Mouse (Mus musculus) erythroid progenitor cell, adult 5-6 weeks (primary cell): ENCODE results near the gene Sidt1. TPM values are rescaled to one million over a fixed set of nuclear protein-coding genes. Genes with fewer than 3 reads are reported as not detected.

Experiments
- ATAC-seq: replicated peaks from 2 replicates; pipeline ENCODE4 v1.8.0; 2016; ENCODE audit warnings: moderate number of reproducible peaks, mild to moderate bottlenecking, moderate TSS enrichment, inconsistent platforms; ENCODE audit not compliant: poor library complexity, low FRiP score, severe bottlenecking
- total RNA-seq, 2 experiments: library from RNA; stranded (forward) in 1 of 2; stranded (reverse) in 1 of 2; fragments of 150-400 nt in 1 of 2; fragments of 186-747, 209-891 nt in 1 of 2; gene quantifications; 2 replicates each; pipeline versions ENCODE4 v1.2.3 to v1.2.4; 2015 to 2017; ENCODE audit warnings: low replicate concordance in 2 of 2

Gene Sidt1
- total RNA-seq, 2 experiments from 2014 or later = not detected

DNA sequence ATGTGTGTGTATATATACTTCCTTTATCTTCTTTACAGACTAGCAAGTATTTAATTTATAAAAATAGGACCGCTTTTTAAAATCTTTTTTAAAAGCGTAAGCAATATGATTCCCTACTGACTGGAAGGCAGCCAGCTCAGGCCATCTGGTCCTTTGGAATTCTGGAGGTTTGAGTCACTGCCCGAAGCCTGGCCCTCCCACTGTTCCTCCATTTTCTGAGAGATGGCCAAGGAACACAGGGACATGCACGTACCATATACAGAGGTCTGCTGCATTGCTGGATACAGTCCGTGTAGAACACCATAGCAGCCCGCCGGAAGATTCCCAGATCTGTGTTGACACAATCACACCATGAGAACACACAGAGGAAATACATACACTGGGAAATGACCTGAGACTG, 78.3 kb downstream of the Sidt1 start:
- ATAC-seq = no peak

DNA sequence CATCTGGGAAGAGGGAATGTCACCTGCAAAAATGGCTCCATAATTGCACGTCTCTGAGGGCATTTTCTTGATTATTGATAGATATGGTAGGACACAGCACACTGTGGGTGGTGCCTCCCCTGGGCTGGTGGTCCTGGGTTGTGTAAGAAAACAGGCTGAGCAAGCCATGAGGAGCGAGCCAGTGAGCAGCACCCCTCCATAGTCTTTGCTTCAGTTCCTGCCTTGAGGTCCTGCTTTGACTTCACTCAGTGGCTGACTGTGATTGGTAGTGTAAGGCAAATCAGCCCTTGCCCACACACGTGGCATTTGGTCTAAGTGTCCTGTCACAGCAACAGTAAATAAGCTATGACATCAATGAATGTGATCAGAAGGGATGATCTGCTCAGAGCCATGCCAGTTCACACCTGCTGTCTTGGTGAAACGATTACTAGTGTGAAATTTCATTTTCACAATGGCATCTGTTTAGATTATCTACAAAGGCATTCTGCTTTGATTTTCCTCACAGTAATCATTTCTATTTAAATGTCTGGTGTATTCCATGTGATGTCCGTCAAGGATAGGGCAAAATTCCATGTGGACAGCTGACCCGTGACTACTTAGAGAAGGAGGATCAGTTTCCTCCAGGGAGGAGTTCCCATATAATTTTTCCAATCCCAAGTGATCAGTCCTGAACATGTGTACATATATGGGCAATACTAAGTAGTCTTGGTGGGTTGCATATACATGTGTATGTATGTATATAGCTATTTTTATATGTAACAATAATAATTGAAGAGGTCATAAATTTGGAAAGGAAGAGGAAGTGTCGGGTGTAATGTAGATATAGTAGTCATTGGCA, 79.0 kb downstream of the Sidt1 start:
- no peak for ATAC-seq

- ATAC-seq = no peak
Observed at GRCm38 (mm10) chr16:44252735-44253134, 80.3 kb downstream of the Sidt1 start.

GRCm38 (mm10) chr16:44249985-44250384, 83.0 kb downstream of the Sidt1 start:
- ATAC-seq = no peak

GRCm38 (mm10) chr16:44243323-44243722, 89.7 kb downstream of the Sidt1 start:
- no peak for ATAC-seq

DNA sequence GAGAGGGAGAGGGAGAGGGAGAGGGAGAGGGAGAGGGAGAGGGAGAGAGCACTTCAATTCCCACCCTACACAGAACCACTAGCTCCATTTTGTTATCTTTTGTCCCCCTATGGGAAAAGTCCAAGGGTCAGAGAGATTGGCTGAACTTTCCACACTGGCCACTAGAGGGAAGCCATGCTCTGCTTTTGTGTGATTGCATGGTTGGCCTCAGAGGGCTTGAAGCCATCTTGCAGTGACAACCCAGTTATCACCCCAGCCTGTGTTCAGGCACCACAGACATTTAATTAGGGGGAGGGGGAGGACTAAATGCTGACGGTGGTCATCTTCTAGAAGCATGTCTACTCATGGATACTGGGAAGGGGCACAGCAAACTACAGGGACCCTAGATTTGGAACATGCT, 90.4 kb downstream of the Sidt1 start:
- peak; percentile 72 for ATAC-seq

DNA sequence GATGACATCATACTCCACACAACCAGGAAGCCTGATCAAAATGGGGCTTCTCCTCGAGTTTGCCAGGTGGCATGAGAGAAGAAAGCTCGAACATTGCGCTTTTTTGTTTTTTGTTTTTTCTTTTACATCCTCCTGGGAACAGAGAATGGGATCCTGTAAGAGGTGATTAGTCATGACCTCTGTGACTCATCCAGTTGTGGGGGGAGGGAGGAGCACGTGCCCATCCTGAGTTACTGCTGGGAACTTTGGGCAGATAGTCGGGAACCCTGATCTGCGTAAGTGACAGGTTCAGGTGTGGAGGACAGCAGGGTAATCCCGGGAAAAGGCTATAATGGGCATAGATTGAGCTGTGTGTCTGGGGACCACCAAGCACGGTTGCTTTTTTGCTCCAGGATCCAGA, 92.6 kb downstream of the Sidt1 start:
- ATAC-seq = no peak

- no peak for ATAC-seq
Observed at GRCm38 (mm10) chr16:44238835-44239263, 94.1 kb downstream of the Sidt1 start.

DNA sequence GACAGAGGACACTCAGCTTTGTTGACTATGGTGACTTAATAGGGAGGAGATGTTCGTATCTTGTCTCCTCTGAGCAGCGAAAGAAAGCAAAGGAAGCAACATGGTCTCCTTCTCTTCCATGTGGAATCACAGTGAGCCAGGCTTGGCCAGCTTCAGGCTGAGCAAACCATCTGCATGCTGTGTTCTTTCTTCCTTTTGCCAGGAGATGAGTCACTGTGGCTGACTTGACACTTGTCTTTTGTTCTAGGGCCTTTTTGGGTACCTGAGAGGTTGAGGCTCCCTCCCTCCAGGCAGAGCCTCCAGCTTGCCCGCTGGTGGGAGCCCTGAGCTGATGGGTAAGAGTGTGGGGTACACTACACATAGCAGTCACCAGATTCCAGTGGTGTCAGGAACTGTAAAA, 95.2 kb downstream of the Sidt1 start:
- ATAC-seq = no peak

DNA sequence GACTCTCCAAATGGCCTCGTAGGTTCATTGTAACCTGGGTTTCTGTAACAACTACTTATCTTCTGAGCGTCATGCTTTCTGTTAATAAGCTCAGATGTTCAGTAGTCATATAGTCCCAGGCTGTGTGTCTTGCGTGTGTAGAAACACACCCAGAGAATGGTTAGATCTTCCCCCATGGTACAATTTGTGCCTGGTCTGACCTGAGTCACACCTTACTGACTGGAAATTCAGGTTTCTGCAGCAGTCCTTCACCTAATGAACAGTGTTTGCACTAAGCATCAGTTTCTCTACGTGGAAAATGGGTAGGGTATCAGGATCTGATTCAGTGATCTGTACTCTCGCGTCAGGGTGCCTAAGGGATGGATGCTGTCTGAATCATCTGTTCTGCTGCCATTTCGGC, 100.0 kb downstream of the Sidt1 start:
- ATAC-seq = no peak

GRCm38 (mm10) chr16:44226706-44227291, 106.2 kb downstream of the Sidt1 start:
- ATAC-seq = no peak

- ATAC-seq = no peak
Observed at GRCm38 (mm10) chr16:44221463-44221862, 111.5 kb downstream of the Sidt1 start.

GRCm38 (mm10) chr16:44216417-44216816, 116.6 kb downstream of the Sidt1 start:
- ATAC-seq = no peak

- ATAC-seq = no peak
Observed at GRCm38 (mm10) chr16:44215513-44215912, 117.5 kb downstream of the Sidt1 start.

DNA sequence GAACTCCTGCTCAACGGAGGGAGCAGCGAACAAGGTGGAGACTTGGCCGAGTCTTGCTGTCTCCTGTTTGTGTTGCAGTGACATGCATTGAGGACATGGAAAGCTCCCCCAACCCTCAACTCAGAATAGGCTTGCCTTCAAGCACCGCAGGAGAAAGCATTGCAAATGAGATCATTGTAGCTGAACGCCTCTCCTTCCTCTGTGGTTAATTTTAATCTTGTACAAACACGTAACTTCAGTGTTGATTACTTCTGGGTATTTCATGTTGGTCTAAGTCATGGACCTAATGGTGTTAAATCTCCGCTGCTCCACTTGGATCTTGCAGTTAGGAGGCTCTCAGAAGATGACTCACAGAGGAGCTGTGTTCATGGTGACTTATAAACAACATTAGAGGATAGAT, 120.3 kb downstream of the Sidt1 start:
- no peak for ATAC-seq

- ATAC-seq = no peak
Observed at GRCm38 (mm10) chr16:44211054-44211414, 122.0 kb downstream of the Sidt1 start.

DNA sequence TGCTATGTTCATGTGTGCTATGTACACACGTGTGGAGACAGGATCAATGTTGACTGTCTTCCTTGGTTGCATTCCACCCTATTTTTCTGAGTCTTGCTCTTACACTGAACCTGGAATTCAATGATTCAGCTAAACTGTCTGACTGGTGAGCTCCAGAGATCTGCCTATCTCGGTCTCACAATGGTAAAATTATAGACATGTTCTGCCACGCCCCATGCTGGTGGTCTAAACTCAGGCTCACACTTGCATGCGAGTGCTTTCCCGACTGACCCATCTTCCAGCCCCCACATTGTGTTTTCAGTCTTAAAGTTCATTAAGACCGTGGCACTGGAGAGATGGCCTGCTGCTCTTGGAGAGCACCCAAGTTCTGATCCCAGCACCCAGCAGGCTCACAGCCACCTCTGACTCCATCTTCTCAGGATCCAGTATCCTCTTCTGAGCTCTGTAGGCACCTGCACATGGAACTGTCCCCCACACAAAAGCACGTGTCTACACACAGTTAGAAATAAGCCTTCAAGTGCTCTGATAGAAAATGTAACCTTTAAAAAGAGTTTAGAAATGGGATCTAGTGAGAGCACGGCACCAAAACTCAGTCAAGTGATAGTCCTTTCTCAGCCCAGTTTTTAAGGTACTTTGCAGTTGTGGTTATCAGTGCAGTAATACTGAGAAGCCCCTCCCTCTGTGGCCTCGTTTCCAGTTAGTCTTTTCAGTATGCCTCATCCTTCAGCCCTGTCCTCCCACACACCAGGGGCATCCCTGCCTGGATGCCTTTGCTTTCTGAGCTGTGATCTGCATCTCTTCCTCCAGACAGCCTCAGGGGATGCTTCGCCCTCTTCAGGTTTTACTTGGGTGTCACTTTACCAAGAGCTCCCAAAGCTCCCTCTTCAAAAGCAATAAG, 122.6 kb downstream of the Sidt1 start:
- ATAC-seq = no peak

GRCm38 (mm10) chr16:44205973-44206372, 127.0 kb downstream of the Sidt1 start:
- no peak for ATAC-seq

DNA sequence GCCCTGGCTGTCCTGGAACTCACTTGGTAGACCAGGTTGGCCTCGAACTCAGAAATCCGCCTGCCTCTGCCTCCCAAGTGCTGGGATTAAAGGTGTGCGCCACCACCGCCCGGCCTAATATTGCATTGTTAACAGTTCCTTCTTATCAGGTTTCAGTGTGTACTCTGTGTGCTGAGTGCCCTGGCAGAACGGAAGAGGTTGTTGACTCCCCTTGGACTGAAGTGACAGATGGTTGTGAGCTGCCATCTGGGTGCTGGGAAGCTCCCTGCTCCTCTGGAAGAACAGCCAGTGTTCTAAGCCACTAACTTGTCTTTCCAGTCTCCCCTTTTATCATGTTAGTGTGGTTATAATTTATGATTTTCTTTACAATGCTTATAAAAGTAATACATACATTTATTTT, 128.7 kb downstream of the Sidt1 start:
- no peak for ATAC-seq

DNA sequence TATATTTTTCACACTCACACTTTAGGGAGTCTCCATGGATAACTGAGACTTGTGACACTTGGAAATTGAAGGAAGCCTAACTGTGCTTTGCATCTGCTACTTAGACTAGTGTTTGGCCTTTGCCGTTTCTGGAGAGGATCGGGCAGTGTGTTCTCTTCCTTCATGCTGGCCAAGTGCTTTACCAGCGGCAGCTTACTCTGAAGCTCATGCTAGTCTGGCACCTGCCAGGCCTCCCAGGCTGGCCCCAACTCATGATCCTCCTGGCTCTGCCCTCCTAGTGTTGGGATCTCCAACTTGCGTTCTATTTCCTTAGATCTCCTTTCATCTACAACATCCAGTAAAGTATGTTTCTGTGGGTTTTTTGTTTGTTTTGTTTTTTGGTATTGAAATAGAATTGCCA, 132.8 kb downstream of the Sidt1 start:
- no peak for ATAC-seq
